Mouse (Mus musculus) heart, adult 2 months (tissue): ENCODE measurements around the gene Zfp423.

Source experiments
- CTCF ChIP-seq: fragments of 200-600 bp; IDR thresholded peaks from 2 replicates; pipeline ENCODE4 v1.8.1; 2022; ENCODE audit warnings: antibody characterized with exemption, mild to moderate bottlenecking, moderate library complexity
- EP300 ChIP-seq: fragments of 200-500 bp; IDR thresholded peaks from 2 replicates; pipeline ENCODE4 v1.6.1; 2011; ENCODE audit warnings: low read depth, low read length, control low read depth; ENCODE audit not compliant: insufficient read depth
- POLR2A ChIP-seq: fragments of 200-500 bp; IDR thresholded peaks from 2 replicates; pipeline ENCODE4 v1.6.1; 2011; ENCODE audit warnings: mild to moderate bottlenecking, low read depth, low read length, control low read depth; ENCODE audit not compliant: insufficient read depth

GRCm38 (mm10) chr8:87848836-87849235 lies 110.6 kb downstream of the Zfp423 start:
- TF ChIP-seq EP300 (no peak), POLR2A (no peak), CTCF (no peak)
